Mouse (Mus musculus) kidney, embryonic 16.5 days (tissue): Measurements from ENCODE around the gene Adamts9. TPM values are rescaled to one million over a fixed set of nuclear protein-coding genes. Genes with fewer than 3 reads are reported as not detected.
A peak's percentile ranks its signal among the peaks of the same experiment; 100 is the strongest.

ENCODE experiments used
- ATAC-seq: fragments of 200-750 bp; cut with Nextera tagmentation; 2 replicates; pipeline ENCODE4 v1.8.0; 2017; ENCODE audit warnings: moderate TSS enrichment; ENCODE audit not compliant: low FRiP score, low TSS enrichment
- H3K27ac ChIP-seq: fragments of 300-500 bp; sonication (generic); 2 replicates; pipeline ENCODE4 v1.5.1; 2014; ENCODE audit warnings: low read length
- H3K27me3 ChIP-seq: fragments of 300-500 bp; sonication (generic); 2 replicates; pipeline ENCODE4 v1.6.1; 2014; ENCODE audit warnings: low read length, control low read depth, mixed read lengths; ENCODE audit not compliant: insufficient read depth
- H3K36me3 ChIP-seq: fragments of 300-500 bp; sonication (generic); 2 replicates; pipeline ENCODE4 v1.6.1; 2014; ENCODE audit warnings: low read length, control low read depth, mixed read lengths; ENCODE audit not compliant: insufficient read depth
- H3K4me1 ChIP-seq: fragments of 300-500 bp; sonication (generic); 2 replicates; pipeline ENCODE4 v1.6.1; 2014; ENCODE audit warnings: low read length, control low read depth, mixed read lengths; ENCODE audit not compliant: insufficient read depth
- H3K4me2 ChIP-seq: fragments of 300-500 bp; sonication (generic); replicated peaks from 2 replicates; pipeline ENCODE4 v1.6.1; 2014; ENCODE audit warnings: low read depth, low read length
- H3K4me3 ChIP-seq: fragments of 300-500 bp; sonication (generic); 2 replicates; pipeline ENCODE4 v1.5.1; 2014; ENCODE audit warnings: mild to moderate bottlenecking, low read length
- H3K9ac ChIP-seq: fragments of 300-500 bp; sonication (generic); replicated peaks from 2 replicates; pipeline ENCODE4 v1.6.1; 2014; ENCODE audit warnings: low read length
- H3K9me3 ChIP-seq: fragments of 300-500 bp; sonication (generic); 2 replicates; pipeline ENCODE4 v1.6.1; 2016; ENCODE audit warnings: low read length, control low read depth
- WGBS: fragments of 180-500 bp; shearing (Covaris S2); extraction: QIAGEN DNeasy Blood & Tissue Kit; methylation state at CpG from one replicate; pipeline ENCODE4 v1.1.7; 2014; 5-methylcytosine and 5-hydroxymethylcytosine counted together
- polyA plus RNA-seq: library from polyadenylated mRNA; unstranded; fragments of >200 nt; fragmentation: Nextera tagmentation; extraction: Ambion mirVana; gene quantifications from 2 replicates; pipeline ENCODE4 v1.2.1, GENCODE M21; 2015

Adamts9 gene
- polyA plus RNA-seq, 1 experiment from 2014 or later, result 12.0 TPM

GRCm38 (mm10) chr6:92872766-92873165 lies 70.5 kb downstream of the Adamts9 start:
- no peaks in the 10 kb centered on the region for H3K27me3 ChIP-seq
- H3K4me3 ChIP-seq, result no peak overlapping the region
- H3K4me2 ChIP-seq, result no peak overlapping the region
- no peaks in the 10 kb centered on the region for H3K9me3 ChIP-seq
- WGBS, result 70% methylated on average over 10 of the region's 10 CpGs
- H3K27ac ChIP-seq, result no peak overlapping the region
- no peak overlapping the region for H3K9ac ChIP-seq
- H3K36me3 ChIP-seq, result peaks cover 46% of the 10 kb centered on the region
- ATAC-seq, result no peak
- peaks cover 33% of the 10 kb centered on the region for H3K4me1 ChIP-seq

- 27% methylated on average over 4 of the region's 4 CpGs for WGBS
- H3K9me3 ChIP-seq, result no peaks in the 10 kb centered on the region
- H3K4me3 ChIP-seq, result no peak overlapping the region
- no peak overlapping the region for H3K4me2 ChIP-seq
- H3K36me3 ChIP-seq, result peaks cover 37% of the 10 kb centered on the region
- no peaks in the 10 kb centered on the region for H3K27me3 ChIP-seq
- no peak overlapping the region for H3K9ac ChIP-seq
- 0 out of 2 replicates have a peak, but pooled peaks have one; percentile 21 for ATAC-seq
- H3K27ac ChIP-seq, result no peak overlapping the region; the same call in 1 of the 2 replicates
- H3K4me1 ChIP-seq, result peaks cover 33% of the 10 kb centered on the region
Measured at GRCm38 (mm10) chr6:92871813-92872212, 71.5 kb downstream of the Adamts9 start.

GRCm38 (mm10) chr6:92869582-92870219 lies 73.6 kb downstream of the Adamts9 start:
- 41% methylated on average over 16 of the region's 16 CpGs for WGBS
- Histone ChIP-seq H3K9me3 (no peaks in the 10 kb centered on the region), H3K4me2 (0 out of 2 replicates have a peak overlapping the region, but pooled peaks have one; percentile 7), H3K27me3 (no peaks in the 10 kb centered on the region), H3K4me1 (peaks cover 33% of the 10 kb centered on the region), H3K27ac (peak overlapping the region; percentile 84), H3K9ac (no peak overlapping the region), H3K36me3 (peaks cover 31% of the 10 kb centered on the region), H3K4me3 (no peak overlapping the region)
- peak; percentile 68 for ATAC-seq

- H3K27me3 ChIP-seq, result no peaks in the 10 kb centered on the region
- H3K9ac ChIP-seq, result no peak within 1 kb of the TSS
- 53% methylated on average over 4 of the region's 4 CpGs for WGBS
- H3K4me2 ChIP-seq, result 0 out of 2 replicates have a peak within 1 kb of the TSS, but pooled peaks have one; percentile 7
- H3K4me3 ChIP-seq, result no peak within 1 kb of the TSS
- no peaks in the 10 kb centered on the region for H3K9me3 ChIP-seq
- peak within 1 kb of the TSS; percentile 84 for H3K27ac ChIP-seq
- peak; percentile 69 for ATAC-seq
- peaks cover 34% of the 10 kb centered on the region for H3K36me3 ChIP-seq
- H3K4me1 ChIP-seq, result peaks cover 33% of the 10 kb centered on the region
Measured at GRCm38 (mm10) chr6:92869089-92869581, 74.2 kb downstream of the Adamts9 start, which contains the start of gene Gm15737. Gm15737 (plus strand) TSS chr6:92869357.

- Histone ChIP-seq H3K36me3 (peaks cover 38% of the 10 kb centered on the region), H3K9me3 (no peaks in the 10 kb centered on the region), H3K4me2 (no peak overlapping the region), H3K27ac (no peak overlapping the region), H3K4me3 (no peak overlapping the region), H3K4me1 (peaks cover 18% of the 10 kb centered on the region), H3K27me3 (no peaks in the 10 kb centered on the region), H3K9ac (no peak overlapping the region)
- WGBS, result 75% methylated on average over 9 of the region's 9 CpGs
- ATAC-seq, result no peak
Measured at GRCm38 (mm10) chr6:92862599-92862998, 80.7 kb downstream of the Adamts9 start.

GRCm38 (mm10) chr6:92860285-92860912 lies 82.9 kb downstream of the Adamts9 start:
- H3K27ac ChIP-seq, result peak overlapping the region; percentile 78

GRCm38 (mm10) chr6:92858721-92859510 lies 84.4 kb downstream of the Adamts9 start:
- no peaks in the 10 kb centered on the region for H3K27me3 ChIP-seq
- peak; percentile 81 for ATAC-seq
- H3K4me1 ChIP-seq, result peaks cover 25% of the 10 kb centered on the region
- H3K4me3 ChIP-seq, result no peak overlapping the region
- H3K27ac ChIP-seq, result peak overlapping the region; percentile 61; the same call in 1 of the 2 replicates
- no peak overlapping the region for H3K9ac ChIP-seq
- 73% methylated on average over 12 of the region's 12 CpGs for WGBS
- no peaks in the 10 kb centered on the region for H3K9me3 ChIP-seq
- H3K36me3 ChIP-seq, result peaks cover 40% of the 10 kb centered on the region
- no peak overlapping the region for H3K4me2 ChIP-seq

More at GRCm38 (mm10) chr6:92860285-92860912, 82.9 kb downstream of the Adamts9 start:
- ATAC-seq, result peak; percentile 69
- 58% methylated on average over 5 of the region's 5 CpGs for WGBS
- Histone ChIP-seq H3K27me3 (no peaks in the 10 kb centered on the region), H3K4me3 (no peak overlapping the region), H3K4me2 (no peak overlapping the region), H3K9ac (no peak overlapping the region), H3K9me3 (no peaks in the 10 kb centered on the region), H3K4me1 (peaks cover 25% of the 10 kb centered on the region), H3K36me3 (peaks cover 43% of the 10 kb centered on the region)

GRCm38 (mm10) chr6:92857761-92858160 lies 85.5 kb downstream of the Adamts9 start:
- Histone ChIP-seq H3K4me2 (no peak overlapping the region), H3K4me1 (peaks cover 25% of the 10 kb centered on the region), H3K36me3 (peaks cover 29% of the 10 kb centered on the region), H3K9me3 (no peaks in the 10 kb centered on the region), H3K9ac (no peak overlapping the region), H3K27ac (peak overlapping the region; percentile 17; the same call in 1 of the 2 replicates), H3K4me3 (no peak overlapping the region), H3K27me3 (no peaks in the 10 kb centered on the region)
- no peak for ATAC-seq
- 89% methylated on average over 13 of the region's 13 CpGs for WGBS

- no peak overlapping the region for H3K4me2 ChIP-seq
- H3K9me3 ChIP-seq, result no peaks in the 10 kb centered on the region
- no peak overlapping the region for H3K27ac ChIP-seq
- peaks cover 25% of the 10 kb centered on the region for H3K36me3 ChIP-seq
- 86% methylated on average over 4 of the region's 4 CpGs for WGBS
- H3K4me3 ChIP-seq, result no peak overlapping the region
- H3K27me3 ChIP-seq, result no peaks in the 10 kb centered on the region
- no peak overlapping the region for H3K9ac ChIP-seq
- peaks cover 21% of the 10 kb centered on the region for H3K4me1 ChIP-seq
- no peak for ATAC-seq
Measured at GRCm38 (mm10) chr6:92854873-92855272, 88.4 kb downstream of the Adamts9 start.
